16 mouse cellular contexts compared by ENCODE assay signal in the genomic region with DNA sequence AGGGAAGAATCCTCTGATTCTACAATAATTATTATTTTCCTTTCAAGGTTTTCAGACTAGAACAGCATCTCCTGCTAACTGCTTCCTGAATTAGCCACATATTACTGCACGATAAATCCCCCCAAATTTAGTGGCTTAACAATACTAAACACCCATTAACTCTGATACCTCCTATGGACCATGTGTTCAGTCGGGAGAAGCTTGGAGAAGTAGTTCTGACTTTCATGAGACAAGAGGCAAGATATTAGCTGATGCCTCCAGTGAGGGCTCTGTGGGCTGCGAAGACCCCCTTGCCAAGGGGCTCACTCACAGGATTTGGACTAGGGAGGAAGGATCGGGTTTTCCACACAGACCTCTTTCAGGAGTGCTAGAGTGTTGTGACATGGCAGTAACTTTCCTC.
"Had no signal": no experiment of that assay in that cellular context is flagged by ENCODE, and none has a peak within 500 bp of the region (broad histone marks: within the 10 kb centered on the region; RNA-seq: fewer than 3 reads in every experiment).

No protein-coding gene starts in this region.

- H3K36me3 ChIP-seq: neural tube, embryonic 13.5 days; neural tube, embryonic 15.5 days; stomach, embryonic 15.5 days had no signal

- H3K9me3 ChIP-seq: neural tube, embryonic 13.5 days; neural tube, embryonic 15.5 days; stomach, embryonic 15.5 days had no signal

- H3K27me3 ChIP-seq: neural tube, embryonic 13.5 days; neural tube, embryonic 15.5 days; stomach, embryonic 15.5 days had no signal

- DNase-seq: retina, postnatal 1 day; right cerebral cortex, adult 18-20 months; right cerebral cortex, postnatal 14 days; right cerebral cortex, postnatal 25 days; right cerebral cortex, postnatal 4 days; spleen, adult 18-20 months; thymus, adult 18-20 months; thymus, adult 2 months; thymus, postnatal 14 days; thymus, postnatal 25 days; thymus, postnatal 36 days; thymus, postnatal 4 days had no signal

- H3K4me1 ChIP-seq: neural tube, embryonic 13.5 days; neural tube, embryonic 15.5 days; stomach, embryonic 15.5 days had no signal

- H3K4me2 ChIP-seq: neural tube, embryonic 13.5 days; neural tube, embryonic 15.5 days; stomach, embryonic 15.5 days had no signal

- H3K4me3 ChIP-seq: neural tube, embryonic 13.5 days; neural tube, embryonic 15.5 days; stomach, embryonic 15.5 days had no signal

- H3K27ac ChIP-seq: neural tube, embryonic 13.5 days; neural tube, embryonic 15.5 days; stomach, embryonic 15.5 days; stomach, postnatal 0 days had no signal

- H3K9ac ChIP-seq: neural tube, embryonic 13.5 days; neural tube, embryonic 15.5 days; stomach, embryonic 15.5 days had no signal
